Mouse (Mus musculus) layer of hippocampus, adult 18-20 months (tissue): ENCODE measurements at regions not wholly inside any gene's neighbourhood (a gene's known extent, or its start where the extent isn't known, plus 50 kb on each side); places are given as distances from the start of the nearest gene placed in this dataset.

Source experiments
- DNase-seq, 2 experiments: peaks; one replicate each; pipeline ENCODE4 v3.0.0; 2022; ENCODE audit warnings: low spot score in 2 of 2

DNA sequence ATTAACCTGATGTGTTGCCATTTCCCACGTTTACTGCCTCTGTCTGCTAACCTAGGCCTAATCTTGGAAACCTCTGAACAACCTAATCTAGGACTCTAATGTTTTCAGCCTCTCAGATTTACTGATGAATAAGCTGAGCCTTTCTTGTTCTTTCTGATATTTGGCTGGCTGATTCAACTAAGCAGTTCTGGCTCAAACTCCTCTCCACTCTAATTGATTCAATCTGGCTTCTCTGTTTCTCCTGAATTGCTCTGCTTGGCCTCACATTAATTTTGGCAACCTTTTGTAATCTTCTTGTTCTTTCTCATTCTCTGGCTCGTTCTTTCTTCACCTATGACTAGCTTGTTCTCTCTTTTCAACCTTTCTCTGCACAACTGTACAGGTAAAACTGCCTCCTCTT lies 1561.2 kb upstream of the Zeb2 start:
- no peak for DNase-seq

DNA sequence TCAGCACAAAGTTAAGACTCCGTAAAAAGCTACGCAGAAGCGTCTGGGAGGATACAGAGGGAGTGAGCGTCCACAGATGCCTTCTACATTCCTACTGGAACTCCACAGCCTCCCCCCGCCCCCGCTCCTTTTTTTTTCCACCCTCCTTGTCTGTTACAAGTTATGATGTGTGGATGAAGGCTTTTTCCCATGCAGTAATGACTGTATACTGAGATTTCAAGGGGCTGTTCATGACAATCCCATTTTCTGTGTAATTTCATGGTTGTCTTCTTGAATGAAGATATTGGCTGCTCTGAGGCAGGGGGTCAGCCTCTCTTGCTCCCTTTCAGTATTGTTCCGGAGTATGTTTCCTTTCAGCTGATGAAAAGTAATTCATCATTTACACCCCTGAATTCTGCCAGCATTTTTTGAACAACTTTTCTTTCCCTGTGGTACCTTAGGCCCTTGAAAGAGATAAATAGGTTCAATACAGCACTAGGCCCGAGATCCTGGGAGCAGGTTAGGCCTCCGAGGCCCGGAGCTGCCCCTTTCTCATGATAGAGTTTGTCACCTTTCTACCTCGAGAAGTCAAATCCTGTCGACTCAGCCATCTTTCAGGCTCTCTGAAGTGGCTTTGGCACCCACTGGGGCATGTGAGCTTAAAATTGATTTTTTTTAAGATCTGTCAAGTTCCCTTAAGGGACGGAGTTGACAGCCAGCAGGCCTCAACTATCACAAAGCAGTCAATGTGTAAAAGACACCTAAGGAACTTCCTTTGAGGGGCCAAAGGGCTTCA lies 1552.5 kb upstream of the Zeb2 start:
- no peak for DNase-seq

DNA sequence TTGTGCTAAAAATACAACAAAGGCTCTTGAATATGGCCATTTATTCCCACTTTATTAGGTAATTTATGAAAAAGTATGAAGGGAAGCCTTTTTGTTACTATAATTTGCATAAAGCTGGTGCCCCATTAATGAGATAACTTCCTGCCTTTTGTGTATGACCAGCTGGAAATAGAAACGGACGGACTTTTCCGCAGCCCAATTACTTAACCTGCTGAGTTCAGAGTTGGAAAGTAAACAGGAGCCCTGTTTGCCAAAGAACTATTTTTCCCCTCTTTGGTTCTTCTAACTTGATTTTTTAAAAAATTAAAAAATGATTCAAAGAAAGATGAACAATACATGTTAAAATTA lies 1549.8 kb upstream of the Zeb2 start:
- no peak for DNase-seq

DNA sequence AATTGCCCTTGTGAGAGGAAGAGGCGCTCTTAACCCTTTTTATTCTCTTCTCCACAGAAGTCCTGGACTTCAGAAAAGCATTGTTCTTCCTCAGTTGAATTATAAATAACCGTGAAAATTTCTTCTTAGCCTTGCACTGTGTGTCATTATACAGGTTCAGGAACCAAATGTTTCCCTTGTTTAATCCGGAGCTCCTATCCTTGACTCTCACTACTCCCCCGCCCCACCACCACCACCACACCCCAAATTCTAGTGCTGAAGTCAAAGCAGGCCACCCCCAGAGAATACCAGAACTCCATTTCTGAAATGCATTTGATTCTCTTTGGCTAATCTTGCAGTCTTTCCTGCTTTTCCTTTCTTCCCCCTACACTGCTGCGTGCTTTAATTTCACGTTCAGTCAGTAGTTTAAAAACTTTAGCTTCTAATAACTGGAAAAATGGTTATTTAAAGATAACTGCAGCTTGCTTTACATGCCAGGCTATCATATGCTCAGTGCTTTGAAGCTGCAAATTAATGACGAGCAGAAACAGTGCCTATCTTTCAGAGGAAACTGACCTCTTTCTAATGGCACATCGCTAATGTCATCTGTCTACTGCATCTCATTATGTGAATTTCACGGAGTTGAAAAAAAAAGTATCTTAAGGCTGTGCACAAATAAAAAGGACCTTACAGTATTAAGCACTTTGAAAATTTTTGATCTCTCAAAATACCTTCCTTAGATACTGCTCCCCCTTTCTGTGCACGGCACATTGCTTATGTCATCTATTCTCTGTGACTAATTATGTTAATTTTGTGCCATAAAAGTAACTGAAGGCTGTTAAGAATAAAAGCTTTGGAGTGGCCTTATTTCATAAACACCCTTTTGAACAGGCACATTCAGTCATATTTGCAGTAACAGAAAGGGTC lies 1549.1 kb upstream of the Zeb2 start:
- DNase-seq, result peak in 1 of 2 experiments; percentile 20

DNA sequence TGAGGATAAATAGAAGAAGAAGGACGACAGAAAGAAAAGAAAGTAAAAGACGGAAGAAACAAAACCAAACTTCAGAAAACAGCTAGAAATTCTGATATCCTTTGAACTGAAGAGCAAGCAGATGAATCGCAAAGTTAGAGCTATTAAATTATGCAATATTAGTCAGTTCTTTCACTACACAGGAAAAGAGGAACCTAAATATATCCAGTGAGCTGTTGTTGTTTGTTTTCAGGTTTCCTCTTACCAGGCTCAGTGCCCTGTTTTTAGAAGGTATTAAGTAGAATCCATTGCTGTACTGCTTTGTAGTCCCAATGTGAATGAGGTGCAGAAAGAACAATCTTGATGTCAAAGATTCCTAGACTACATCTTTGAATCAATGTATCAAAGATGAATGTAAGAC lies 1544.7 kb upstream of the Zeb2 start:
- DNase-seq, result no peak

DNA sequence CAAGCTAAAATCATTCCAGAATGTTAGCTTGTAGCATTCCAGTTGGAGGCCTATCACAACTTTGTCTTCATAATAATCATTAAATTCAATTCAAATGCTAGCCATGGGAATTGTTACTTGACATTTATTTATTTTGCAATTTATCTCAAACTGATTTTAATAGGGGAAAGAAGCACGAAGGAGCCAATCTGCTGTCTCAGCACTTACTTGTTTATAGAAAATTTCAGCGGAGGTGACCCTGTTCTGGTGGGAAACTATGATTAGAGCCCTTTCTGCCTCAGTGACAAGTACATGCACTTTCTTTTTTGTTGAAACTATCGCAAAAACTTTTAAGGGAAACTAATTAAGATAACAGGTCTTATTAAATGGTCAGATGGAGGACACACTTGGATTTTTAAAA lies 1543.4 kb upstream of the Zeb2 start:
- DNase-seq, result no peak

DNA sequence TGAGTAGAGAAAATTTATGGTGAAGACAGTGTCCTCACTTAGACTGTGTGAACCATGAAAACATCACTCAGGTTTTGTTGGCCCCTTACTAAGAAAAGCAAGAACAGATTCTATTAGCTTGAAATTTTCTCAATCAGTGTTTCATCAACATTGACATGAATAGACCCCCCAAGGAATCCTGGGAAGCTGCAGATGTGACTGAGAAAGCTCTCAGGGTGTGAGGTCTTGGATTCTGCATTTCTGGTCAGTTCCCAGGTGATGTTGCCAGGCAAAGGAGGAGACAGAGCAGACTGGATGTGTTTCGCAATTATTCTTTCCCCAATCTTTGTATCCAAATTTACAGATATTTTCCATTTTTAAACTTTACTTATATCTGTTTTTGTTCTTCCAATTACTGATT lies 1538.1 kb upstream of the Zeb2 start:
- DNase-seq, result no peak

DNA sequence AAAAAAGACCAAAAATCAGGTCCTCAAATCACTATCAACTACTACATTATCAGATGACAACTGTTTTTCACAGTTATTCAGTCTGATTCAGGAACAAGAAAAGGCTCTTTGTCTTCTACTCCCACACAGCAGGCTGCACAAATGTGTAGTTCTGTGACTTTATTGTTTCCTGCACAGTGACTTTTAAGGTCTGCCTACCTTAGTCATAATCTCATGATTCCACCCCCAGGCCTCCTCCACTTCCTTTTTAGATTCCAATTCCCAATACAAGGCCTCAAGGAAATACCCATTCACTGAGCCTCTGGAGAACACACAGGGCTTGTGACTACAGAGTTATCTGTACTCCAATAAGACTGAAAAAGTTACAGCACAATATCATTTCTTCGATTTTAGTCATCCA lies 1535.4 kb upstream of the Zeb2 start:
- DNase-seq, result peak in 1 of 2 experiments; percentile 33

DNA sequence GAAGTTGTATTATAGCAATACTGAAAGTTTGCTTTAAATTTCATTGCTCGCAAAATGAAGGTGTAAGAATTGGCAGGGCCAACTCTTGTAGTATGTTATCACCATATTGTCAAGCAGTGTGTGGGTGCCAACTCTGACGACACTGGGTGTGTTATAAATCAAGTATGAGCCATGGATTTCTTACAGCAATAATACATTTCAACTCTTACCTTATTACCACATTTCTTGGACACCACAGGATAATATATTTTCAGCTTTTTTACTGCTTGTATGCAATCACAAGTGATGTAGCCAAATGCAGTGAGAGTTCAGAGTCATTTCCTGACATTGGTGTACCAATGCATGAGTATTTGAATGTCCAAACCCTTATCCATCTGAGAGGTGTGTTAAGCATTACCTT lies 1529.2 kb upstream of the Zeb2 start:
- no peak for DNase-seq

DNA sequence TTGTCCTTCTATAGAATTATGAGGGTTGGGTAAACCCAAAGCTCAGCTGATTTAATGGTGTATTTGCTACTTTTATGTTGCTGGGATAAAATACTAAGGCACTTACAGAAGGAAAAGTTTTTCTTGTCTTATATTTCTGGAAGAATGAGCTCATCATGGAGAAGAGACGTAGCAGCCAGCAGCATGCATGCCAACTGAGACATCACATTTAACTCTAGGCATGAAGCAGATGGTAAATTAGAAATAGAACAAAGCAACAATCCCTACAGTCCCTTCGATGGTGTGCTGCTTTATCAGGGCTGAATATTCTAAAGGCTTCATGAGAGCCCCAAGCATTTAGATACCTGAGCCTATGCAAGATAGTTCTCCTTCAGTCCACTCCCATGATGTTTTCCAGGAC lies 1492.0 kb upstream of the Zeb2 start:
- DNase-seq, result peak in 1 of 2 experiments; percentile 5

DNA sequence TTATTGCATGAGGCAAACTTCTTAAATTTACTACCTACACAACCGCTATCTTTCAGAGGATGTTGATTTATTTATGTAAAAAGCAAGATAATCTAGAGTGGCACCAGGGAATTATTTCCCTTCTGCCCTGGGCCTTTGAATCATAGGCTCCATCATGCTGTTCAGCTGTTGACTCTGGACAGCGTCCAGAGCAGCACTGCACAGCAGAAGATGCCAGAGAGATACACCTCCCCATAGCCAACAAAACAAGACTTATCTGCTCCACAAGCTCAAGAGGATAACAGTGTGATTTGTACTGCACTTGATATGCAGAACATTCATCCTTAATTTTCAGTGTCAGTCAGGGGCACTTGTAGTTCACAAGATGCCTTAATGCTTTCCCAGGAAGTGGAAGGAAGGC lies 1464.6 kb upstream of the Zeb2 start:
- DNase-seq, result peak; percentile 18 to 56

DNA sequence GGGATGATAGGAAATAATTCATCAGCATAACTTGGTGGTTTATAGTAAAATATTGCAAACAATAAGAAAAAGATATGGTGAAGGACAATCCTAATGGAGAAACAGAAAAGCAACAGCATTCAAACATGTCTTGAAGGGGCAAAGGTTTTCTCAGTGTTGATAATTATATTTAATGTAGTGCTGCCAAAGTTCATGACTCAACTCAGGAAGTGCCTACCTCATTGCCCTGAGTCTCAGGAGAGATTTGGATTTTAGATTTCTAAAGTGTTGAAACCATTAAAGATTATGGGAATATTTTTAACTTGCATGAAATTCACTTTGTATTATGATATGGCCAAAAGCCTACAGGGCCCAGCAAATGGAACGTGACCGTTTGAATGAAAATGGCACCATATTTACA lies 1453.2 kb upstream of the Zeb2 start:
- no peak for DNase-seq

DNA sequence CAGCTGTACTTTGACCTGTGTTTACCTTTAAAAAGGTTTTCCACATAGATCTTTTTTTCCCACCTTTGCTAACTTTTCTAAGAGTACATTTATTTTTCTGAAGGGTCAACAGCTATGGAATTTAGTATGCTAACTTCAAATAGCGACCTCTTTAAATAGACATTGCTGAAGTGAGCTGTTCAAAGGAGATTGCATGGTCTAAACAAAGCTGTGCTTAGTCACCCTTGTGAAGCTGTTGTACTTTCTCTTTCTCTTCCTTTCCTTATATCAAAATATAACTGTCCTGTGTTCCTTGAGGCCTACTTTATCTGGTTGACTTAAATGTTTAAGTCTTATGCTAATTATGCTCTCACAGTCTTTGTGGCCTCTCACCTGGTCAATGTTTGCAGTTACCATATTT lies 1416.2 kb upstream of the Zeb2 start:
- no peak for DNase-seq

DNA sequence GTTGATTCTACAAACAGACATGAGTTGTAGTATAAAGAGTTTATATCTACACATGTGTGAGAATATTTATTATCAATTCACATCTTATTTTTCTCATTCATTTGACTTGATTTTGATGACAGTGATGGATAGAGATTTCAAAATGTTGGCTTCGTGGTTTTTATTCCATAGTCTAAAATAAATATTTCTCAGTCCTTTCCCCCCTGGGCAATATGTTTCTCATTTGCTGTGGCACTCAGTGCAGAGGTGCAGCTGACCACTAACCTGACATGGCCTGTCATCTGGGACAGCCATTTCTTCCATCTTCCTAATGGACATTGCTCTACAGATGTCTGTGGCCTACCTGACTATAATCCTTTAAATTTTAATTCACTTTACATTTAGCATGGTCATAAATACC lies 1413.5 kb upstream of the Zeb2 start:
- no peak for DNase-seq

DNA sequence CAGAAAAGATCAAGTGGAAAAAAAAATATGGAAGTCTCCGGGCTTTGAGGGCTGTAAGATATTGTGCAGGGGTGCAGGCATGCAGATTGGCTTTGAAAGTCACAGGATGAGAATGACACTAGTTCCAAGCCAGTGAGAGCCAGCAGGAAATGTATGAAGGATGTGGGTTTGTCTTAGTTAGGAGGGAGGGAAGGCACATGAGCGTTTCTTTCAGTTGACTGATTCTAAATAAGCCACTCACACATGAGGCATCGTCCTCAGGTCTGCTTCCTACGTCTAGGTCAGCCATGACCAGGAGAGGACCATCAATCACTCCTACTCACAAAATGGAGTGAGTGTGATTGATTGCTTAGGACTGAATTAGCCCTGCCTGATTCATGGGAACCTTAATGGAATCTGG lies 1408.0 kb upstream of the Zeb2 start:
- DNase-seq, result no peak

DNA sequence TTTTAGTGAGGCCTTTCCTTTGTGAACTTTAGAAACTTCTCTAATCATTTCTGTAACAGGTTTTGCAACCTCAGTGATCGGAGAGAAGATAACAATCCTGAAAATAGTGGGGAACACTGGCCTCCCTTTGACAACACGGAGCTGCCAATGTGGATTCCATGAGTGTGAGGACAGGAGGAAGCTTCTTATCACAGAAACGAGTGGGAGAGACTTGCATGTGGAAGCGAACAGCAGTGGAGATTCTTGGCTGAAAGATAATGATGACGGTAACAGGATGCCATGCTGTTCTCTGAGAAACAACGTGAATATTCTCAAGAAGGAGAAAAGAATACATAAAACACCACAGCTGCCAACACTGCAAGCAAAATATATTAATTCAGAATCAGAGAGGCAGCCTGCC lies 1407.4 kb upstream of the Zeb2 start:
- peak in 1 of 2 experiments; percentile 9 for DNase-seq

DNA sequence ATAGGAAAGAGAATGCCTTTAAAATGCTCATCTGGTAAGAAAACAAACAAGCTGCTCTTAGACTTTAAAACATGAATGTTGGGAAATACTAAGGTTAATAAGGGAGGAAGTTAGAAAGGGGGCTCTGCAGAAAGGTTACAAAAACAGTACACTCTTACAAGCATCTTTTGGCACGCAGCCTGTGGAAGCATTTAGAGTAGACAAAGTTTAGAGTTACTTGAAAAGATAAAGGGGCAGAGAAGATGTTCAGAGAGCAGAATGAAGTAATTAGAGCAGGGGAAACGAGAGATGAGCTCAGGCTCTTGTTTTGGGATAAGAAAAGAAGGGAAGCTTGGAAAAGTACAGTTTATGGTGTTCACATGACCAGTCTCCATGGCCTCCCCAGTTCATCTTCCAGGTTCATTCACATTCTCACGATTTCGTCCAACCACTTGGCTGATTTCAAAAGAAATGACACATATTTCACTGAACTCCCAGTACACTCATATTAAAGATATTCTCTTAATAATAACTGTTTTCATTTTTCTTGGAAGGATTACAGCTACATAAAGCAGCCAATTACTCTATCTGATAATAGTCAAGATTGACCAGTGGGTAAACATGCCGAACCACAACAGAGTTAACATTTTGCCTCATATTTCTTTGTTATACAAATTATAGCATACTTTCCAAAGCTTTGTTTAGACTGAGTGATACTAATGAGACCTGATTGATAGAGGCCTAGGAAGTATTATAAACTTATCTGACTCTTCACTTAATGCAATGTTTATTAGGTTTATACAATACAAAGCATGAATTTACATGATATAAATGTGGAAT lies 1404.2 kb upstream of the Zeb2 start:
- no peak for DNase-seq

DNA sequence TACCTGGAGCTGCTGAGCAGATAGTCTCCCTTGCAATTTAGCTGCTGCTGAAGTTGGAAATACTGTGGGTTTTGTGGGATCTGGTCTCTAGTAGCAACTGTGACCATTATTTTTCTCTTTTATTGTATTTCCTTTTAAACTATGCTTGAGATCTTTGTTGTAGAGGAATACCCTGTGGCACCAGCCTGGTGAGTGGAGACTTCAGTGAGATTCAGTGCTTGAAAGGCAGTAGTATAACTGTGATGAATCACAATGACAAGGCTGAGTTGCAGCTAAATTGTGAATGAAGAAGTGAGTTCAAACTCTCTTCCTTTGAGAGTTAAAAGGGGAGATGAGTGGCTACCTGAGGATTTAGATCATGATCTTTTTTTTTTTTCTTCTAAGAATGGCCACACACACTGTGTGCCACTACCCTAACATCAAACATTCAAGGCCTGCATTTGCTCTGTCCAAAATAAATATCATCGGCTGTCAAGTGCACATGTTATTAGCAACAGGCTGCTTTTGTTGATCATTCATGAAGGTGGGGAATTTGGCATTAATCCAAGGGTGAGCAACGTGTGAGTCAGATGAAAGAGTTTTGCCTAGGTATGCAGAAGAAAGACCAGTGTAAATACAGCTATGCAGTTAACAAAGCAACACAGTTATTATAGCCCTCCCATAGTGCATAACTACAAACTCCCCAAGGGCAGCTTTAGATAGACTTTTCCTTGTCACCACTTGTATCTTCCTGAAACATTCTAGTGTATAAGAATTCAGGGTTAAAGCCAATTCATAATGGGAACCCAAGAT lies 1395.2 kb upstream of the Zeb2 start:
- DNase-seq, result no peak

DNA sequence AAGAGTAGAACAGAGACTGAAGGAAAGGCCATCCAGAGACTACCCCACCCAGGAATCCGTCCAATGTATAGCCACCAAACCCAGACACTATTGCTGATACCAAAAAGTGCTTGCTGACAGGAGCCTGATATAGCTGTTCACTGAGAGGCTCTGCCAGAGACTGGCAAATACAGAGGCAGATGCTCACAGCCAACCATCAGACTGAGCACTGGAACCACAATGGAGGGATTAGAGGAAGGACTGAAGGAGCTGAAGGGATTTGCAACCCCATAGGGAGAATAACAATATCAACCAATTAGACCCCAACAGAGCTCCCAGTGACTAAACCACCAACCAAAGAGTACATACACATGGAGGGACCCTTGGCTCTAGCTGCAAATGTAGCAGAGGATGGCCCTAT lies 1389.8 kb upstream of the Zeb2 start:
- no peak for DNase-seq

DNA sequence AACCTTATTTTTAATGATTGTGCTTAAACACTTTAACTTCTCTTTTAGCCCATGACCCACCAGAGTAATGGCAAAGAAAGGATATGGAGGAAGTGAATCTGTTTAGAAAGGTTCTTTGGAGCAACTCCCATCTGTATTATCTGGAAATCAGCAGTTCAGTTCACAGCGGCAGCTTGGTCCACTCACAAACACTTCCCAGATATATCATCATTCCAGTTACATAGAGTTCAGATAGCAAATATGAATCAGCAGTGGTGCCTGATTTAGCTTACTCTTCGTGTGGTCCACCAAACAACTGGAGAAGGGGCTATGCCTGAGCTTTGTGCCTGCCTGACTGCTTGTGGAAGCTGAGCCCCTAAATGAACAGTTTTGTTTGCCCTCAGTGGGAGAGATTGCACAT lies 1385.9 kb upstream of the Zeb2 start:
- DNase-seq, result no peak

DNA sequence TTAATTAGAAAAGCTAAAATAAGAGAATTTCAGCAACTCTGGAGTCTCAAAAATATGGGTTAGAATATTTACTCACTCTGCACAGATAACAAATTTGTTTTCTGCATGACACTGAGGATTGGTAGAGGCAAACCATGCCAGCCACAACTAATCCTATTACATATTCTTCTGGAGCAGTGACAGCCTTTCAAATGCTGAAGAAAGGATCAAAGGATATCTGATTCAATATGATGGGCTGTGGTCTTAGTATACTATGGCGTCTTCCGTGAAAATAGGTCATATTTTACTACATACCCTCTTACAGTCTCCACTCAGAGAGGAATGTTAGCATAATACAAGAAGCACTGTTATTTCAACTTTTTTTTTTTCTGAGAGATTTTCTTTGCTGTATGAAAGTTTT lies 1375.1 kb upstream of the Zeb2 start:
- no peak for DNase-seq
